Mouse (Mus musculus): ENCODE data around the gene Ptprk. TPM values are rescaled to one million over a fixed set of nuclear protein-coding genes. Genes with fewer than 3 reads are reported as not detected.

The Ptprk gene
- total and polyA plus RNA-seq, 3 experiments, result 0.02 to 2.4 (median 0.49) TPM

DNA sequence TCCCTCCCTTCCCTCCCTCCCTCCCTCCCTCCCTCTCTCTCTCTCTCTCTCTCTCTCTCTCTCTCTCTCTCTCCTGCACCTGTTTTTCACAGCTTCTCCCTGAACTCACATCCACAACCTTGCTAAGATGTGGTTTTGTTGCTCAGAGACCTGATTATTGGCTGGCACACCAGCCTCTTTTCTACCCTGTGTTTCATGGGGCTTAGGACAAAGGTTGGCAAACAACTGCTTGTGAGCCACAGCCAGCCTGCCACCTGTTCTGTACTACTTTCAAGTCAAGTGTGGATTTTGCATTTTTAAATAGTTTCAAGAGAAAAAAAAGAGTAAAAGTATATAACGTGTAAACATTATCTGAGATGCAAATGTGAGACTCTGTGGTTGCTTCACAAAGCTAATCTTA, 544.8 kb downstream of the Ptprk start:
- no peaks in the 10 kb centered on the region for H3K9me3 ChIP-seq (replicated peaks)
- H3K27me3 ChIP-seq (ENCODE audit: insufficient read depth, low read length), result no peaks in the 10 kb centered on the region
- TF ChIP-seq GATA1 (IDR thresholded peaks at IDR 0.05; ENCODE audit: borderline replicate concordance, low read length) (no peak), GATA2 (IDR thresholded peaks at IDR 0.05; ENCODE audit: borderline replicate concordance, low read depth, low read length) (no peak), CTCF (IDR thresholded peaks at IDR 0.05; ENCODE audit: low read depth, low read length) (no peak), TAL1 (conservative IDR thresholded peaks at IDR 0.05; ENCODE audit: low read depth, low read length) (no peak), POLR2AphosphoS5 (IDR thresholded peaks at IDR 0.05; ENCODE audit: insufficient replicate concordance, low read depth, low read length) (no peak)
- peaks cover 25% of the 10 kb centered on the region for H3K4me1 ChIP-seq (ENCODE audit: insufficient read depth, low read depth, low read length)
- no peak for ATAC-seq (ENCODE audit: extremely low read depth, insufficient number of reproducible peaks, low FRiP score, poor library complexity, severe bottlenecking)
- no peak for DNase-seq (ENCODE audit: low spot score)
- no peak overlapping the region for H3K4me3 ChIP-seq (ENCODE audit: low read depth, low read length)
- H3K36me3 ChIP-seq (replicated peaks), result no peaks in the 10 kb centered on the region

DNA sequence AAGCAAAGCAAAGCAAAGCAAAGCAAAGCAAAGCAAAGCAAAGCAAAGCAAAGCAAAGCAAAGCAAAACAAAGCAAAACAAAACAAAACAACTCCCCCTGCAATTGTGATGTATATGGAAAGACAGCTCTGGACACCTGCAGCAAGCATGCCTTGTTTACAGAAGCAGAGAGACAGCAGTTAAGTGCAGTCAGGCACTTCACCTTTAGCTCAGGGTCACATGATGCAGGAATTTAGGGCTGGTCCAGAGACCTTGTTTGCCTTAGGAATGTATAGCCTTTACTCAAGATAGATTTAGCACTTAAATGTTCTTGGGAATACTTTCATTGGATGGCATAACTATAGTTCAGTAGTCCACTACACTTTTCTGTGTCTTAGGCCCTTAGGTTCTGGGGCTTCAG, 561.5 kb downstream of the Ptprk start:
- no peak for ATAC-seq (ENCODE audit: extremely low read depth, insufficient number of reproducible peaks, low FRiP score, poor library complexity, severe bottlenecking)
- no peak for DNase-seq (ENCODE audit: low spot score)
- Histone ChIP-seq H3K36me3 (replicated peaks) (no peaks in the 10 kb centered on the region), H3K27me3 (ENCODE audit: insufficient read depth, low read length) (no peaks in the 10 kb centered on the region), H3K9me3 (replicated peaks) (no peaks in the 10 kb centered on the region), H3K4me3 (ENCODE audit: low read depth, low read length) (no peak overlapping the region), H3K4me1 (ENCODE audit: insufficient read depth, low read depth, low read length) (no peaks in the 10 kb centered on the region; the same call in 1 of the 2 replicates)
- TF ChIP-seq TAL1 (conservative IDR thresholded peaks at IDR 0.05; ENCODE audit: low read depth, low read length) (no peak), POLR2AphosphoS5 (IDR thresholded peaks at IDR 0.05; ENCODE audit: insufficient replicate concordance, low read depth, low read length) (no peak), GATA1 (IDR thresholded peaks at IDR 0.05; ENCODE audit: borderline replicate concordance, low read length) (no peak), GATA2 (IDR thresholded peaks at IDR 0.05; ENCODE audit: borderline replicate concordance, low read depth, low read length) (no peak), CTCF (IDR thresholded peaks at IDR 0.05; ENCODE audit: low read depth, low read length) (no peak)

DNA sequence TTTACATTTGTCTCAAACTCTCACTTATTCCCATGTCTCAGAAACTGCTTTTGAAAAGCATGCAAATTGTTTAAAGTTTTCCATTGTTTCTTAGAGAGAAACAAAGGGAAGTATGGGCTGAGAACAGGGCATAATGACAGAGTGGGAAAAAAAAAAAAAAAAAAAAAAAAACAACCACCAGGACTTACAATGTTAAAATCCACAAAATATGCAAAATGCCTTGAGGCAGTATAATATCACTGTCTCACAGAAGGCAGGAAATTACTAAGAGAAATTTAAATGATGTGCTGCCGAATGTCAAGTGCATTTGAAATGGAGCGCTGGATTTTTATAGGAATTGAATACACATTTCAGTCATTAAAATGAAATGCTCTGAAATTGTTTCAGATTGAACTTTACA, 567.3 kb downstream of the Ptprk start:
- TF ChIP-seq GATA1 (IDR thresholded peaks at IDR 0.05; ENCODE audit: borderline replicate concordance, low read length) (no peak), POLR2AphosphoS5 (IDR thresholded peaks at IDR 0.05; ENCODE audit: insufficient replicate concordance, low read depth, low read length) (no peak), GATA2 (IDR thresholded peaks at IDR 0.05; ENCODE audit: borderline replicate concordance, low read depth, low read length) (no peak)
- Histone ChIP-seq H3K4me1 (ENCODE audit: insufficient read depth, low read depth, low read length) (peaks cover 7% of the 10 kb centered on the region), H3K36me3 (replicated peaks) (no peaks in the 10 kb centered on the region), H3K27me3 (ENCODE audit: insufficient read depth, low read length) (no peaks in the 10 kb centered on the region), H3K9me3 (replicated peaks) (no peaks in the 10 kb centered on the region), H3K4me3 (ENCODE audit: low read depth, low read length) (no peak overlapping the region)
- DNase-seq (ENCODE audit: low spot score) (no peak), ATAC-seq (ENCODE audit: extremely low read depth, insufficient number of reproducible peaks, low FRiP score, poor library complexity, severe bottlenecking) (no peak)
